Mouse (Mus musculus) hematopoietic stem cell, adult 5-6 weeks (primary cell): Measurements from ENCODE around the gene Zfp988. TPM values are rescaled to one million over a fixed set of nuclear protein-coding genes. Genes with fewer than 3 reads are reported as not detected.
"Not testable (repeated sequence)": the region's sequence is repeated elsewhere in the genome, so short reads cannot be mapped to it uniquely, and the experiment has no call there.

ENCODE experiments used
- ATAC-seq, 2 experiments: fragments of 125-278 bp in 1 of 2; replicated peaks in 1 of 2; 2 replicates each; pipeline ENCODE4 v1.8.0; 2016 to 2017; ENCODE audit warnings: inconsistent platforms in 2 of 2, mild to moderate bottlenecking in 2 of 2, moderate number of reproducible peaks in 2 of 2, low read depth in 1 of 2, moderate TSS enrichment in 1 of 2; ENCODE audit not compliant: low FRiP score in 2 of 2, poor library complexity in 2 of 2, severe bottlenecking in 2 of 2, insufficient read depth in 1 of 2, low TSS enrichment in 1 of 2
- total RNA-seq: library from RNA; stranded (forward); fragments of 172-1452, 232-1000 nt; gene quantifications from 2 replicates; pipeline ENCODE4 v1.2.3, GENCODE M21; 2017

Gene Zfp988
- total RNA-seq, 1 experiment from 2014 or later: 0.45 TPM

DNA sequence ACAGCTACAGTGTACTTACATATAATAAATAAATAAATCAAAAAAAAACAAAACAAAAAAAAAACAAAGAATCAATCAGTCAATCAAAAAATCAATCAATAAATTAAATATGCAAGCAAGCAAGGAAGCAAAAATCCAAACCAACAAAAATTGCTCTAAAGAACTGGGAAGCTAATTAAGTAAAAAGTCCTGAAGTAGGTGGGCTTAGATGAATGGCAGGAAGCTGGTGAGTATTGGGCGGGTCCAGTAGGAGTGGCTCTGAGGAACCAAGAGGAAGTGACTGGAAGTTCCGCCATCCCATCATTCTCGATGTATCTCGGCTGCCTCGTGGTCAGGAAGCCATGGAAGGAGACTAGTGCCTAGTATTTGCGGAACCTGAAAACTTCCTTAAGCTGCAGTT lies 55.5 kb downstream of the Zfp988 start, which contains the start of gene Zfp978:
TSS of gene Zfp978 (plus strand) at position 301 of the 400 bp plus-strand sequence.
- ATAC-seq: not testable (repeated sequence)

DNA sequence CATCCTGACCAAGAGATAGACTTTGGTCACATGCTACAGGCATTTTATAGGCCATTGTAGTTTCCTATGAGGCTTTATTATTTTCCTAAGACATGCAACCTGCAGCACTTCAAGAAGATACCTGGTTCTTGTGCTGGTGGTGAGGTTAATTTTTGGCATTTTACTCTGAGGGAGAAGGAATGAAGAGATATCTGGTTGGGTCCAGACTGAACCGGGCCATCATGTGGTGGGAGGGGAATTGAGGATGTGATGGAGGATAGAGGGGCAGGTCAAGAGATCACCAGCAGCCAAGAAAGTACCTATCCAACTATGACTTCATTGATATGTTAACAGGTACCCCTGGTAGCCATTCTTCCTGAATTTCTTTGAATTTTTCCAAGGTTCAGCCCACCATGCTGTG lies 56.4 kb downstream of the Zfp988 start:
- ATAC-seq: not testable (repeated sequence)

DNA sequence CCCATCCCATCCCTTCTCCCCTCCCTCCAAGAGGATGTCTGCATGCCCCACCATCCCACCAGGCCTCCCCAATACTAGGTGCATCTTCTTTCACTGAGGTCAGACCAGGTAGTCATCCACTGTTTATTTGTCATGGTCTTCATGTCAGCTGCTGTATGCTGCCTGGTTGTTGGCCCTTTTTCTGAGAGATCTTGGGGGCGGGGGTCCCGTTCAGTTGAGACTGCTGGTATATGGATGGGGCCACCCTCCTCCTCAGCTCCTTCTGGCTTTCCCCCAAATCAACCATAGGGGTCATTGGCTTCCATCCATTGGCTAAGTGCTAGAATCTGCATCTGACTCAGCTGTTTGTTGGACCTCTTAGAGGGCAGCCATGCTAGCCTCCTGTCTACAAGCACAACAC lies 64.1 kb downstream of the Zfp988 start:
- ATAC-seq: peak; percentile 32 to 46; a peak in 2 of 4 replicates

DNA sequence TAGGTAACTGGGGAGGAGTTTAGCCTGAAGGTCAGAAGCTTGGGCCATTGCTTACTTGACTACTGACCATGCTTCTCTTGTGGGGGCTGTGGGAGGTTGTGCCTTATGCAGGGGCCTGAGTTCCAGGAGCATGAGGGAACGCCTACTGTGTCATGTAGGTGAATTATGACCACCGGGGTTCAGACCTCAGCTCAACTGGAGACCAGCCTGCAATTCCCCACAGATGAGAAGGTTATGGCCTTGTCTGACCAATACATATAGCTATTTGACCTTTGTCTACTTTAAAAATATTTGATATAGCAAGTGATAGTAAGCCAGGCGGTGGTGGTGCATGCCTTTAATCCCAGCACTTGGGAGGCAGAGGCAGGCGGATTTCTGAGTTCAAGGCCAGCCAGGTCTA lies 77.7 kb downstream of the Zfp988 start:
- not testable (repeated sequence) for ATAC-seq

Other genes with a start within 250 kb of the Zfp988 start
- gene Zfp991, start 173.6 kb upstream of the Zfp988 start, total RNA-seq: 44.5 and 56.2 TPM in 2 replicates
- not detected in 2 replicates for gene Zfp978, start 55.6 kb downstream of the Zfp988 start, total RNA-seq
- 26.9 and 32.5 TPM in 2 replicates for gene Zfp982, start 186.7 kb downstream of the Zfp988 start, total RNA-seq
- gene Gm16503, start 234.5 kb downstream of the Zfp988 start, total RNA-seq: 2.8 and 4.3 TPM in 2 replicates
- 0.60 and 1.1 TPM in 2 replicates for gene Zfp985, start 247.6 kb downstream of the Zfp988 start, total RNA-seq